In genomic region chr5:88888413-88888700, GRCm38 (mm10) we compare ENCODE assay signal across 8 mouse cellular contexts. TPM values are rescaled to one million over a fixed set of nuclear protein-coding genes. Genes with fewer than 3 reads are reported as not detected.
DNase-seq lines count a peak whose midpoint lies in the region; ATAC-seq and TF ChIP-seq lines count a peak whose summit lies in the region.

No protein-coding gene starts in this region.

- peaks cover 0 to 5% of the 10 kb centered on the region in 2 experiments; a peak in 1 of 4 replicates for H3K4me1 ChIP-seq in CH12.LX (ENCODE audit: control insufficient read depth in 1 of 2, insufficient read depth in 2 of 2)
- H3K4me1 ChIP-seq in heart, postnatal 0 days (ENCODE audit: control insufficient read depth, insufficient read depth), result no peaks in the 10 kb centered on the region
- no peaks in the 10 kb centered on the region; the same call in 1 of the 2 replicates for H3K4me1 ChIP-seq in liver, embryonic 15.5 days (replicated peaks)

- TF ChIP-seq RAD21 in CH12.LX (IDR thresholded peaks at IDR 0.05; ENCODE audit: low read depth, low read length), result no peak

- no peak for TF ChIP-seq EP300 in CH12.LX (IDR thresholded peaks at IDR 0.05; ENCODE audit: low read length)
- TF ChIP-seq EP300 in heart, postnatal 0 days (IDR thresholded peaks at IDR 0.05; ENCODE audit: low read depth), result no peak

- no peak for TF ChIP-seq CTCF in CH12.LX (conservative IDR thresholded peaks at IDR 0.05 in 1 of 2, IDR thresholded peaks at IDR 0.05 in 1 of 2; ENCODE audit: low read depth in 2 of 2, low read length in 2 of 2)
- no peak for TF ChIP-seq CTCF in heart, postnatal 0 days (IDR thresholded peaks at IDR 0.05; ENCODE audit: low read depth)

- ATAC-seq in heart, postnatal 0 days (ENCODE audit: insufficient read depth, low read depth), result no peak
- no peak for ATAC-seq in liver, embryonic 15.5 days (ENCODE audit: insufficient read depth)

- H3K9me3 ChIP-seq in CH12.LX (replicated peaks; ENCODE audit: low read length), result peaks cover 8% of the 10 kb centered on the region
- no peaks in the 10 kb centered on the region for H3K9me3 ChIP-seq in heart, postnatal 0 days (replicated peaks; ENCODE audit: control insufficient read depth, low read length)
- no peaks in the 10 kb centered on the region for H3K9me3 ChIP-seq in liver, embryonic 15.5 days (replicated peaks)

- H3K4me2 ChIP-seq in CH12.LX (ENCODE audit: insufficient read depth, low read depth, poor library complexity, severe bottlenecking), result peak overlapping the region; percentile 63
- H3K4me2 ChIP-seq in heart, postnatal 0 days (ENCODE audit: low read depth, low read length), result peak overlapping the region; percentile 71
- peak overlapping the region; percentile 64; the same call in 1 of the 2 replicates for H3K4me2 ChIP-seq in liver, embryonic 15.5 days

- H3K27ac ChIP-seq in CH12.LX (ENCODE audit: insufficient read depth, low read depth), result no peak overlapping the region
- H3K27ac ChIP-seq in heart, postnatal 0 days (ENCODE audit: low read depth), result no peak overlapping the region
- no peak overlapping the region for H3K27ac ChIP-seq in liver, embryonic 15.5 days (replicated peaks)

- H3K4me3 ChIP-seq in CH12.LX (replicated peaks in 1 of 3; ENCODE audit: low read depth in 2 of 3, low read length in 2 of 3, poor library complexity in 1 of 3), result no peak overlapping the region
- peak overlapping the region; percentile 76 for H3K4me3 ChIP-seq in heart, postnatal 0 days (ENCODE audit: low read depth, low read length)
- 0 out of 2 replicates have a peak overlapping the region, but pooled peaks have one; percentile 61 for H3K4me3 ChIP-seq in liver, embryonic 15.5 days (replicated peaks)

- no peaks in the 10 kb centered on the region for H3K36me3 ChIP-seq in CH12.LX (replicated peaks in 1 of 2; ENCODE audit: control insufficient read depth in 1 of 2, insufficient read depth in 1 of 2, low read length in 1 of 2)
- no peaks in the 10 kb centered on the region for H3K36me3 ChIP-seq in heart, postnatal 0 days (replicated peaks; ENCODE audit: control insufficient read depth, insufficient read depth, low read length)
- H3K36me3 ChIP-seq in liver, embryonic 15.5 days (replicated peaks), result no peaks in the 10 kb centered on the region

- H3K79me2 ChIP-seq in CH12.LX (replicated peaks; ENCODE audit: control insufficient read depth, extremely low read depth, insufficient read depth, poor library complexity, severe bottlenecking), result no peaks in the 10 kb centered on the region

- no peaks in the 10 kb centered on the region for H3K27me3 ChIP-seq in CH12.LX (replicated peaks)
- no peaks in the 10 kb centered on the region; the same call in 1 of the 2 replicates for H3K27me3 ChIP-seq in heart, postnatal 0 days (ENCODE audit: control insufficient read depth, insufficient read depth, low read length)
- H3K27me3 ChIP-seq in liver, embryonic 15.5 days, result peaks cover 65% of the 10 kb centered on the region

- peak; percentile 83 for DNase-seq in heart, adult 11 months
- DNase-seq in heart, adult 9 months (ENCODE audit: low spot score in 2 of 2), result no peak
- DNase-seq in CH12.LX (ENCODE audit: extremely low read depth), result no peak
- no peak for DNase-seq in heart, postnatal 0 days (ENCODE audit: low spot score)
- DNase-seq in adrenal gland, postnatal 25 days, result no peak
- no peak for DNase-seq in right cerebral cortex, adult 2 months (ENCODE audit: low spot score in 2 of 2)
- DNase-seq in thymus, postnatal 36 days, result no peak

- H3K9ac ChIP-seq in CH12.LX (ENCODE audit: insufficient read depth, low read depth), result no peak overlapping the region
- peak overlapping the region; percentile 73; the same call in 1 of the 2 replicates for H3K9ac ChIP-seq in heart, postnatal 0 days (replicated peaks; ENCODE audit: low read depth, low read length)
- no peak overlapping the region for H3K9ac ChIP-seq in liver, embryonic 15.5 days

- 32% methylated on average over 8 of the region's 8 CpGs for WGBS in heart, postnatal 0 days
- 22% methylated on average over 8 of the region's 8 CpGs for WGBS in liver, embryonic 15.5 days (ENCODE audit: insufficient replicate concordance)

- no peak for TF ChIP-seq POLR2A in CH12.LX (IDR thresholded peaks at IDR 0.05; ENCODE audit: low read depth, low read length)

- in situ Hi-C loops in CH12.LX (cut with MboI; ENCODE audit: low pct_ligation_motif_present, low pct_unique_long_range_greater_than_20kb, low sequenced_read_pairs), result no loop called here

- dilution Hi-C loops in CH12.LX (cut with MboI; ENCODE audit: extremely low pct_ligation_motif_present, extremely low pct_unique_long_range_greater_than_20kb, low sequenced_read_pairs), result no loop called here

TF ChIP-seq in CH12.LX, 34 proteins besides CTCF, POLR2A, EP300 and RAD21:
- TF ChIP-seq KAT2A (IDR thresholded peaks at IDR 0.05; ENCODE audit: insufficient replicate concordance, low read length), result no peak
- no peak for TF ChIP-seq ETS1 (conservative IDR thresholded peaks at IDR 0.05; ENCODE audit: low read depth, low read length)
- TF ChIP-seq ZKSCAN1 (IDR thresholded peaks at IDR 0.05; ENCODE audit: borderline replicate concordance, low read depth, low read length), result no peak
- no peak for TF ChIP-seq ZC3H11A (IDR thresholded peaks at IDR 0.05; ENCODE audit: low read depth, low read length)
- TF ChIP-seq E2F4 (IDR thresholded peaks at IDR 0.05; ENCODE audit: insufficient replicate concordance, low read depth, low read length), result no peak
- no peak for TF ChIP-seq MAFK (IDR thresholded peaks at IDR 0.05; ENCODE audit: insufficient replicate concordance, low read length)
- no peak for TF ChIP-seq CHD2 (IDR thresholded peaks at IDR 0.05; ENCODE audit: low read length)
TF ChIP-seq in CH12.LX: peak in this region for 0.

RNA-seq across cellular contexts. Expression of gene Slc4a4, which starts 1.7 kb away (rescaled TPM):
- total RNA-seq in CH12.LX (2012; rRNA removed) (not detected in 2 replicates), CH12.LX (2014; rRNA removed) (0.03 TPM in 1 of 2 replicates, not detected in the other)
- not detected in 2 replicates for polyA plus RNA-seq in CH12.LX (2012; ENCODE audit: insufficient read length, low read depth)
- total RNA-seq in heart, postnatal 0 days (2014; rRNA removed; ENCODE audit: low replicate concordance), result 10.6 and 17.0 TPM in 2 replicates
- 4.4 and 5.1 TPM in 2 replicates for polyA plus RNA-seq in heart, postnatal 0 days (2015; fragmentation: Nextera tagmentation; extraction: Ambion mirVana)
- polyA plus RNA-seq in liver, embryonic 15.5 days (2015; fragmentation: Nextera tagmentation; extraction: Ambion mirVana), result 0.62 and 1.3 TPM in 2 replicates
- total RNA-seq in adrenal gland, postnatal 25 days (2021), result 30.5 and 46.1 TPM in 2 replicates

Comparison
In these comparisons a context has a peak if more than half of its experiments do, and no peak if none do; other contexts are left out.
1. H3K4me3 ChIP-seq: peak in heart, postnatal 0 days (single experiment) and liver, embryonic 15.5 days (single experiment); none in CH12.LX (0 of 3).
2. RNA of gene Slc4a4, which starts 1.7 kb away (total RNA-seq): 30.5 to 46.1 TPM in adrenal gland, postnatal 25 days and 10.6 to 17.0 TPM in heart, postnatal 0 days; 0.03 TPM in CH12.LX; every median in the first group is over 10 times any median in the second.
3. Peak in every context shown above with its lines, with median percentiles within 50 percentile points of each other: H3K4me2 ChIP-seq.